Mouse (Mus musculus) neural tube, embryonic 15.5 days (tissue): ENCODE results near the gene Nr3c2. TPM values are rescaled to one million over a fixed set of nuclear protein-coding genes. Genes with fewer than 3 reads are reported as not detected.

Experiments
- ATAC-seq: fragments of 200-750 bp; cut with Nextera tagmentation; 2 replicates; pipeline ENCODE4 v1.8.0; 2017; ENCODE audit warnings: mild to moderate bottlenecking, moderate TSS enrichment, moderate library complexity; ENCODE audit not compliant: low FRiP score
- H3K27ac ChIP-seq: fragments of 300-500 bp; sonication (generic); replicated peaks from 2 replicates; pipeline ENCODE4 v1.5.1; 2015; ENCODE audit warnings: mild to moderate bottlenecking, inconsistent platforms
- H3K27me3 ChIP-seq: fragments of 300-500 bp; sonication (generic); replicated peaks from 2 replicates; pipeline ENCODE4 v1.6.1; 2015; ENCODE audit warnings: inconsistent platforms
- H3K36me3 ChIP-seq: fragments of 300-500 bp; sonication (generic); 2 replicates; pipeline ENCODE4 v1.6.1; 2015; ENCODE audit warnings: inconsistent platforms
- H3K4me1 ChIP-seq: fragments of 300-500 bp; sonication (generic); 2 replicates; pipeline ENCODE4 v1.6.1; 2015; ENCODE audit warnings: inconsistent platforms
- H3K4me2 ChIP-seq: fragments of 300-500 bp; sonication (generic); 2 replicates; pipeline ENCODE4 v1.6.1; 2015; ENCODE audit warnings: inconsistent platforms, mild to moderate bottlenecking, moderate library complexity
- H3K4me3 ChIP-seq: fragments of 300-500 bp; sonication (generic); replicated peaks from 2 replicates; pipeline ENCODE4 v1.5.1; 2015; ENCODE audit warnings: mild to moderate bottlenecking, inconsistent platforms
- H3K9ac ChIP-seq: fragments of 300-500 bp; sonication (generic); replicated peaks from 2 replicates; pipeline ENCODE4 v1.6.1; 2015; ENCODE audit warnings: mild to moderate bottlenecking, inconsistent platforms
- H3K9me3 ChIP-seq: fragments of 300-500 bp; sonication (generic); replicated peaks from 2 replicates; pipeline ENCODE4 v1.6.1; 2016; ENCODE audit warnings: inconsistent platforms
- WGBS: fragments of 180-500 bp; shearing (Covaris S2); methylation state at CpG from one replicate; pipeline ENCODE4 v1.1.7; 2015; ENCODE audit warnings: mixed read lengths; 5-methylcytosine and 5-hydroxymethylcytosine counted together
- polyA plus RNA-seq: library from polyadenylated mRNA; unstranded; fragments of >200 nt; fragmentation: Nextera tagmentation; extraction: Ambion mirVana; gene quantifications from 2 replicates; pipeline ENCODE4 v1.2.1, GENCODE M21; 2015

Gene Nr3c2
- polyA plus RNA-seq, 1 experiment from 2014 or later, result 8.5 TPM

GRCm38 (mm10) chr8:77187748-77188147 lies 288.5 kb downstream of the Nr3c2 start:
- Histone ChIP-seq H3K36me3 (no peaks in the 10 kb centered on the region), H3K9ac (no peak overlapping the region), H3K4me3 (no peak overlapping the region), H3K4me1 (no peaks in the 10 kb centered on the region), H3K27me3 (no peaks in the 10 kb centered on the region), H3K9me3 (no peaks in the 10 kb centered on the region), H3K4me2 (no peak overlapping the region), H3K27ac (no peak overlapping the region)
- ATAC-seq, result no peak
- 46% methylated on average over 9 of the region's 9 CpGs for WGBS

- no peaks in the 10 kb centered on the region for H3K4me1 ChIP-seq
- no peak for ATAC-seq
- H3K36me3 ChIP-seq, result no peaks in the 10 kb centered on the region
- no peaks in the 10 kb centered on the region for H3K9me3 ChIP-seq
- H3K27me3 ChIP-seq, result no peaks in the 10 kb centered on the region
- WGBS, result 79% methylated on average over 4 of the region's 4 CpGs
- no peak overlapping the region for H3K27ac ChIP-seq
- no peak overlapping the region for H3K4me3 ChIP-seq
- no peak overlapping the region for H3K4me2 ChIP-seq
- H3K9ac ChIP-seq, result no peak overlapping the region
Measured at GRCm38 (mm10) chr8:77188298-77188697, 289.1 kb downstream of the Nr3c2 start.

- Histone ChIP-seq H3K4me3 (no peak overlapping the region), H3K9ac (no peak overlapping the region), H3K27me3 (no peaks in the 10 kb centered on the region), H3K4me2 (no peak overlapping the region), H3K27ac (no peak overlapping the region), H3K36me3 (no peaks in the 10 kb centered on the region), H3K9me3 (no peaks in the 10 kb centered on the region), H3K4me1 (no peaks in the 10 kb centered on the region)
- peak; percentile 46; the same call in 1 of the 2 replicates for ATAC-seq
- 72% methylated on average over 9 of the region's 9 CpGs for WGBS
Measured at GRCm38 (mm10) chr8:77189318-77189717, 290.1 kb downstream of the Nr3c2 start.

- no peaks in the 10 kb centered on the region for H3K9me3 ChIP-seq
- no peak overlapping the region for H3K4me2 ChIP-seq
- no peaks in the 10 kb centered on the region for H3K4me1 ChIP-seq
- no peak overlapping the region for H3K4me3 ChIP-seq
- H3K9ac ChIP-seq, result no peak overlapping the region
- 72% methylated on average over 3 of the region's 3 CpGs for WGBS
- no peak overlapping the region for H3K27ac ChIP-seq
- ATAC-seq, result no peak
- no peaks in the 10 kb centered on the region for H3K36me3 ChIP-seq
- no peaks in the 10 kb centered on the region for H3K27me3 ChIP-seq
Measured at GRCm38 (mm10) chr8:77190393-77190792, 291.2 kb downstream of the Nr3c2 start.

- no peak overlapping the region for H3K9ac ChIP-seq
- no peaks in the 10 kb centered on the region for H3K27me3 ChIP-seq
- H3K36me3 ChIP-seq, result no peaks in the 10 kb centered on the region
- no peak for ATAC-seq
- no peak overlapping the region for H3K27ac ChIP-seq
- H3K4me3 ChIP-seq, result no peak overlapping the region
- WGBS, result 93% methylated on average over 3 of the region's 3 CpGs
- H3K9me3 ChIP-seq, result no peaks in the 10 kb centered on the region
- no peak overlapping the region for H3K4me2 ChIP-seq
- H3K4me1 ChIP-seq, result peaks cover 5% of the 10 kb centered on the region; the same call in 1 of the 2 replicates
Measured at GRCm38 (mm10) chr8:77209297-77209696, 310.1 kb downstream of the Nr3c2 start.

GRCm38 (mm10) chr8:77213893-77214464 lies 314.7 kb downstream of the Nr3c2 start:
- no peak for ATAC-seq
- Histone ChIP-seq H3K9me3 (no peaks in the 10 kb centered on the region), H3K4me1 (peaks cover 5% of the 10 kb centered on the region; the same call in 1 of the 2 replicates), H3K4me2 (no peak overlapping the region), H3K27me3 (no peaks in the 10 kb centered on the region), H3K9ac (no peak overlapping the region), H3K4me3 (no peak overlapping the region), H3K27ac (no peak overlapping the region), H3K36me3 (no peaks in the 10 kb centered on the region)
- 76% methylated on average over 3 of the region's 3 CpGs for WGBS

GRCm38 (mm10) chr8:77214665-77215064 lies 315.4 kb downstream of the Nr3c2 start:
- ATAC-seq, result no peak
- no peaks in the 10 kb centered on the region for H3K36me3 ChIP-seq

GRCm38 (mm10) chr8:77215191-77215590 lies 315.9 kb downstream of the Nr3c2 start:
- Histone ChIP-seq H3K4me2 (no peak overlapping the region), H3K9me3 (no peaks in the 10 kb centered on the region), H3K36me3 (no peaks in the 10 kb centered on the region), H3K9ac (no peak overlapping the region), H3K4me3 (no peak overlapping the region), H3K27ac (no peak overlapping the region), H3K27me3 (no peaks in the 10 kb centered on the region), H3K4me1 (peaks cover 5% of the 10 kb centered on the region; the same call in 1 of the 2 replicates)
- WGBS, result 83% methylated on average over 6 of the region's 6 CpGs
- no peak for ATAC-seq

More at GRCm38 (mm10) chr8:77214665-77215064, 315.4 kb downstream of the Nr3c2 start:
- no peaks in the 10 kb centered on the region for H3K27me3 ChIP-seq
- H3K4me2 ChIP-seq, result no peak overlapping the region
- no peak overlapping the region for H3K9ac ChIP-seq
- no peaks in the 10 kb centered on the region for H3K9me3 ChIP-seq
- WGBS, result 73% methylated on average over 8 of the region's 8 CpGs
- peaks cover 5% of the 10 kb centered on the region; the same call in 1 of the 2 replicates for H3K4me1 ChIP-seq
- no peak overlapping the region for H3K4me3 ChIP-seq
- 0 out of 2 replicates have a peak overlapping the region, but pooled peaks have one; percentile 33 for H3K27ac ChIP-seq

- Histone ChIP-seq H3K9me3 (no peaks in the 10 kb centered on the region), H3K27ac (no peak overlapping the region), H3K9ac (no peak overlapping the region), H3K36me3 (no peaks in the 10 kb centered on the region), H3K27me3 (no peaks in the 10 kb centered on the region), H3K4me1 (no peaks in the 10 kb centered on the region), H3K4me3 (no peak overlapping the region), H3K4me2 (no peak overlapping the region)
- WGBS, result 79% methylated on average over 4 of the region's 4 CpGs
- no peak for ATAC-seq
Measured at GRCm38 (mm10) chr8:77223123-77223522, 323.9 kb downstream of the Nr3c2 start.

- H3K36me3 ChIP-seq, result no peaks in the 10 kb centered on the region
- no peak overlapping the region for H3K4me2 ChIP-seq
- H3K4me1 ChIP-seq, result no peaks in the 10 kb centered on the region
- H3K27me3 ChIP-seq, result no peaks in the 10 kb centered on the region; the same call in 1 of the 2 replicates
- WGBS, result 92% methylated on average over 5 of the region's 5 CpGs
- H3K4me3 ChIP-seq, result no peak overlapping the region
- no peak for ATAC-seq
- no peak overlapping the region for H3K9ac ChIP-seq
- no peak overlapping the region for H3K27ac ChIP-seq
- H3K9me3 ChIP-seq, result no peaks in the 10 kb centered on the region
Measured at GRCm38 (mm10) chr8:77227742-77228141, 328.5 kb downstream of the Nr3c2 start.

GRCm38 (mm10) chr8:77228688-77229087 lies 329.4 kb downstream of the Nr3c2 start:
- no peaks in the 10 kb centered on the region for H3K4me1 ChIP-seq
- no peak overlapping the region for H3K4me2 ChIP-seq
- no peak overlapping the region for H3K27ac ChIP-seq
- no peak for ATAC-seq
- no peaks in the 10 kb centered on the region for H3K36me3 ChIP-seq
- H3K9ac ChIP-seq, result no peak overlapping the region
- WGBS, result 79% methylated on average over 7 of the region's 7 CpGs
- no peaks in the 10 kb centered on the region for H3K9me3 ChIP-seq
- H3K4me3 ChIP-seq, result no peak overlapping the region
- no peaks in the 10 kb centered on the region; the same call in 1 of the 2 replicates for H3K27me3 ChIP-seq

GRCm38 (mm10) chr8:77231211-77231610 lies 332.0 kb downstream of the Nr3c2 start:
- no peak for ATAC-seq
- Histone ChIP-seq H3K9me3 (no peaks in the 10 kb centered on the region), H3K4me2 (no peak overlapping the region), H3K27ac (no peak overlapping the region), H3K9ac (no peak overlapping the region), H3K4me1 (no peaks in the 10 kb centered on the region), H3K4me3 (no peak overlapping the region), H3K36me3 (no peaks in the 10 kb centered on the region), H3K27me3 (no peaks in the 10 kb centered on the region; the same call in 1 of the 2 replicates)
- 96% methylated on average over 1 of the region's 1 CpGs for WGBS
